Comparison of ENCODE assay signal across 9 mouse cellular contexts in genomic region chr8:117366475-117366874, GRCm38 (mm10).
A peak's percentile ranks its signal among the peaks of the same experiment; 100 is the strongest.
DNase-seq lines count a peak whose midpoint lies in the region; ATAC-seq and TF ChIP-seq lines count a peak whose summit lies in the region.
"Had no signal": no experiment of that assay in that cellular context is flagged by ENCODE, and none has a peak within 500 bp of the region (broad histone marks: within the 10 kb centered on the region; RNA-seq: fewer than 3 reads in every experiment).

No protein-coding gene starts in this region.

- H3K27me3 ChIP-seq in hindbrain, postnatal 0 days (ENCODE audit: insufficient read depth, low read length) = no peaks in the 10 kb centered on the region
- H3K27me3 ChIP-seq in hindbrain, embryonic 12.5 days = no peaks in the 10 kb centered on the region
- no peaks in the 10 kb centered on the region for H3K27me3 ChIP-seq in neural tube, embryonic 13.5 days

- H3K9ac ChIP-seq in hindbrain, postnatal 0 days (replicated peaks; ENCODE audit: low read length) = no peak overlapping the region
- no peak overlapping the region for H3K9ac ChIP-seq in hindbrain, embryonic 12.5 days
- H3K9ac ChIP-seq in neural tube, embryonic 13.5 days = no peak overlapping the region

- H3K4me3 ChIP-seq in hindbrain, postnatal 0 days (ENCODE audit: low read length) = no peak overlapping the region
- no peak overlapping the region for H3K4me3 ChIP-seq in hindbrain, embryonic 12.5 days
- H3K4me3 ChIP-seq in neural tube, embryonic 13.5 days = no peak overlapping the region

- peaks cover 41% of the 10 kb centered on the region for H3K4me1 ChIP-seq in hindbrain, postnatal 0 days (ENCODE audit: insufficient read depth, low read length)
- peaks cover 47% of the 10 kb centered on the region for H3K4me1 ChIP-seq in hindbrain, embryonic 12.5 days
- peaks cover 93% of the 10 kb centered on the region for H3K4me1 ChIP-seq in neural tube, embryonic 13.5 days (replicated peaks)

- TF ChIP-seq CTCF in hindbrain, postnatal 0 days (IDR thresholded peaks at IDR 0.05; ENCODE audit: low read depth) = peak; percentile 77

- peak overlapping the region; percentile 15; the same call in 1 of the 2 replicates for H3K27ac ChIP-seq in hindbrain, postnatal 0 days
- no peak overlapping the region for H3K27ac ChIP-seq in hindbrain, embryonic 12.5 days
- H3K27ac ChIP-seq in neural tube, embryonic 13.5 days (replicated peaks) = 0 out of 2 replicates have a peak overlapping the region, but pooled peaks have one; percentile 15

- no peaks in the 10 kb centered on the region for H3K9me3 ChIP-seq in hindbrain, postnatal 0 days (ENCODE audit: low read length)
- H3K9me3 ChIP-seq in hindbrain, embryonic 12.5 days (replicated peaks) = no peaks in the 10 kb centered on the region
- H3K9me3 ChIP-seq in neural tube, embryonic 13.5 days = no peaks in the 10 kb centered on the region

- no peak overlapping the region for H3K4me2 ChIP-seq in hindbrain, postnatal 0 days (ENCODE audit: low read depth, low read length)
- H3K4me2 ChIP-seq in hindbrain, embryonic 12.5 days (replicated peaks) = no peak overlapping the region
- H3K4me2 ChIP-seq in neural tube, embryonic 13.5 days = no peak overlapping the region

- peak; percentile 52 for DNase-seq in adrenal gland, postnatal 10 days
- DNase-seq in adrenal gland, adult 18-20 months (ENCODE audit: low spot score in 2 of 2) = no peak
- peak; percentile 76 for DNase-seq in hindbrain, postnatal 0 days (ENCODE audit: low spot score)
- DNase-seq in neural tube, embryonic 10.5 days (ENCODE audit: extremely low spot score, low spot score) = no peak
- peak; percentile 43 for DNase-seq in right cerebral cortex, postnatal 25 days
- DNase-seq in cerebellum, adult 8-10 months = no peak
- DNase-seq: heart, adult 11 months had no signal

- WGBS in hindbrain, postnatal 0 days = 40% methylated on average over 7 of the region's 7 CpGs
- WGBS in hindbrain, embryonic 12.5 days = 59% methylated on average over 7 of the region's 7 CpGs
- WGBS in neural tube, embryonic 13.5 days = 63% methylated on average over 7 of the region's 7 CpGs

- peak; percentile 59; the same call in 1 of the 2 replicates for ATAC-seq in hindbrain, postnatal 0 days
- no peak for ATAC-seq in hindbrain, embryonic 12.5 days (ENCODE audit: low FRiP score)
- ATAC-seq in neural tube, embryonic 13.5 days (ENCODE audit: low read depth) = peak; percentile 22; the same call in 1 of the 2 replicates

- H3K36me3 ChIP-seq in hindbrain, postnatal 0 days (ENCODE audit: insufficient read depth, low read length) = no peaks in the 10 kb centered on the region
- H3K36me3 ChIP-seq in hindbrain, embryonic 12.5 days = no peaks in the 10 kb centered on the region
- no peaks in the 10 kb centered on the region for H3K36me3 ChIP-seq in neural tube, embryonic 13.5 days

Comparison
In these comparisons a context has a peak if more than half of its experiments do, and no peak if none do; other contexts are left out.
1. DNase-seq: peak in adrenal gland, postnatal 10 days (single experiment), hindbrain, postnatal 0 days (single experiment) and right cerebral cortex, postnatal 25 days (single experiment); none in adrenal gland, adult 18-20 months (0 of 2), neural tube, embryonic 10.5 days (single experiment) and cerebellum, adult 8-10 months (single experiment).